Mouse (Mus musculus): ENCODE results near the gene Dock2.

Dock2 gene

DNA sequence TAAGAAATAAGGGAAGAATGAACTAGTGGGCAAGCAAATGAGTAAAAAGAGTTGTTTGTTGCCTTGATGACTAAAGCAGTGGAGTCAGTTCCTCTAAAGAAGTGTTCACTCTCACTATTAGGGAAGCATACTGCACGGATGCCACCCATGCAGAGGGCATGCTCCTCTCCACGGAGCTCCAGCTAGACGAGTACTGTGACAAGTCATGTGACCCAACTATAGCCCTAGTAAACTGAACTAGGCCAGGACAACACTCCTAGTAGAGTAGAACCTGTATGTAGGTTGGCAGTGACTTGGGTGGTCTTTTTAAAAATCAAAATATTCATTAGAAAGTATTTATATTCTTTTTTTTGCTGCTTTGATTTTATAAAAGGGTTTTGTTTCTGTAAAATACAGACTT, 5.3 kb downstream of the Dock2 start:
- Histone ChIP-seq H3K36me3 (ENCODE audit: control insufficient read depth, insufficient read depth, low read length, poor library complexity, severe bottlenecking) (peaks cover 6% of the 10 kb centered on the region), H3K27me3 (ENCODE audit: control insufficient read depth, insufficient read depth, low read length, poor library complexity, severe bottlenecking) (no peaks in the 10 kb centered on the region)
- DNase-seq (ENCODE audit: low read depth, low spot score) = peak; percentile 46

DNA sequence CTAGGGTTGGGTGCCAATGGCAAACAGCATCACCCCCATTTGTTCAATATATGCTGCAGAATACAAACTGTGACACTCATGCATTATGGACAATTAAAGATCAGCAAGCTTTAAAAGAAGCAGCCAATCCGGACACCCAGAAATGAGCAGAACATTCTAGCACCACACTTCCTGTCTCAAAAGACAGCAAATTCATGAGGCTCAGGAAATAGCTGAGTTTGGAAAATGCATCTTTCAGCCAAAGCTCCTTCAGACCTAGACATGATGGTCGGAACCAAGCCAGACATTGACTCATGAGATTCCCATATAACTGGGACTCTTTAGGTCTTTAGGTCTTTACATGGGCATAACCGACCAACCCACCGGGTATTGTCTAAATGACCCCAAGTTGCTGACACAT, 6.2 kb downstream of the Dock2 start:
- H3K27me3 ChIP-seq (ENCODE audit: control insufficient read depth, insufficient read depth, low read length, poor library complexity, severe bottlenecking) = no peaks in the 10 kb centered on the region
- no peak for DNase-seq (ENCODE audit: low read depth, low spot score)
- H3K36me3 ChIP-seq (ENCODE audit: control insufficient read depth, insufficient read depth, low read length, poor library complexity, severe bottlenecking) = peaks cover 6% of the 10 kb centered on the region

DNA sequence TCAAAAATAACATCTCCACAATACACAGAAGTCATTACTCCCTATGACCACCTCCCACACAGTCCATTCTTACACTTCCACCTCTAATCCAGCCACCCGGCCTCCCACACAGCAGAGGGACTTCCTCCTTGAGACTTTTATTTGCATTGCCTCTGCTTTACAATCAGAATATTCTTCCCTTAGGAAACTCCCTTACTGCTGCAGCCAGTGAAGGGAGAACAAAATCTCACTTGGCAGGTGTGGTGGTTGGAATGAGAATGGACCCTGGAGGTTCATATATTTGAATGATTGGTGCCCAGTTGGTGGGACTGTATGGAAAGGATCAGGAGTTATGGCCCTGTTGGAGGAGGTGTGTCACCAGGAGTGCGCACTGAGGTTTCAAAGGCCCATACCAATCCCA, 7.6 kb downstream of the Dock2 start:
- DNase-seq (ENCODE audit: low read depth, low spot score) = peak; percentile 42
- Histone ChIP-seq H3K27me3 (ENCODE audit: control insufficient read depth, insufficient read depth, low read length, poor library complexity, severe bottlenecking) (no peaks in the 10 kb centered on the region), H3K36me3 (ENCODE audit: control insufficient read depth, insufficient read depth, low read length, poor library complexity, severe bottlenecking) (peaks cover 4% of the 10 kb centered on the region)

- no peaks in the 10 kb centered on the region for H3K36me3 ChIP-seq (ENCODE audit: control insufficient read depth, insufficient read depth, low read length, poor library complexity, severe bottlenecking)
- H3K27me3 ChIP-seq (ENCODE audit: control insufficient read depth, insufficient read depth, low read length, poor library complexity, severe bottlenecking) = no peaks in the 10 kb centered on the region
- DNase-seq (ENCODE audit: low read depth, low spot score) = peak; percentile 66
These were observed 9.1 kb downstream of the Dock2 start for GRCm38 (mm10) chr11:34774636-34775035.

GRCm38 (mm10) chr11:34773304-34773895, 10.3 kb downstream of the Dock2 start:
- Histone ChIP-seq H3K27me3 (ENCODE audit: control insufficient read depth, insufficient read depth, low read length, poor library complexity, severe bottlenecking) (no peaks in the 10 kb centered on the region), H3K36me3 (ENCODE audit: control insufficient read depth, insufficient read depth, low read length, poor library complexity, severe bottlenecking) (no peaks in the 10 kb centered on the region; the same call in 1 of the 2 replicates)
- peak; percentile 61 for DNase-seq (ENCODE audit: low read depth, low spot score)

DNA sequence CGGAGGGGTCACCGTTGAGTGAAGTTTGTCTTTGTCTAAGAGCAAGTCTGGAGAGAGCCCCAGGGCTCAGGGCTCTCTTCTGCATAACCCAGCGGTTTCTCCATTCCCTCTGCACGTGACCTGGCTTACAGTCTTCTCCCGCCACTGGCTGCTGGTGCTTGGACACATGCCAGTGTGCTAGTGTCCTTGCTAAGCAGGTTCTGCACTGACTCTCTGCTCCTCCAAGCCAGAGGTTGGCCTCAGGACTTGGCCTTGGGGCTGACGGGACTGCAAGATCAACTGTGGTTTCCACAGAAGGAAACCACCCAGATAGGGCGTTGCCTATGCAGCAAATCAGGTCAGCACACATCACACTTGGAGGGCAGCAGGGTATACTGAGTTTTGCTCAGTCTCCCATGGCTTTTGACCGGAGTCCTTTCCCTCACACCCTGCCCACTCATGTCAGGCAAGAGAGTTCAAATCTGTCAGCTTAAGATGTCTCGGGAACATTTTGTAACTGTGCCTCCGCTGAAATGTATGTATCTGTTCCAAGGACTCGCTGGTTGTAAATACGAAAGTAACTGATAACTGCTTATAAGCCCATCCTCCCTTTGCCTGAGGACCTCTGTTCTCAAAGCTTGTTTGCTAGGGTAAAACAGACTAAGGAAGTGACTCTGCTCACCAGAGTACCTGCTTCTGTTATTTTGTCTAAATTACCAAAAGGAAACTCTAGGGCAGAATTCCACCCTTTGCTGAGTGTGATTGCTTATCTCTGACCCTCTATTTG, 12.3 kb downstream of the Dock2 start:
- peak; percentile 68 for DNase-seq (ENCODE audit: low read depth, low spot score)
- no peaks in the 10 kb centered on the region; the same call in 1 of the 2 replicates for H3K36me3 ChIP-seq (ENCODE audit: control insufficient read depth, insufficient read depth, low read length, poor library complexity, severe bottlenecking)
- H3K27me3 ChIP-seq (ENCODE audit: control insufficient read depth, insufficient read depth, low read length, poor library complexity, severe bottlenecking) = no peaks in the 10 kb centered on the region

- Histone ChIP-seq H3K27me3 (ENCODE audit: control insufficient read depth, insufficient read depth, low read length, poor library complexity, severe bottlenecking) (no peaks in the 10 kb centered on the region), H3K36me3 (ENCODE audit: control insufficient read depth, insufficient read depth, low read length, poor library complexity, severe bottlenecking) (no peaks in the 10 kb centered on the region; the same call in 1 of the 2 replicates)
- peak; percentile 67 for DNase-seq (ENCODE audit: low read depth, low spot score)
These were observed 13.0 kb downstream of the Dock2 start for GRCm38 (mm10) chr11:34770666-34771065.

DNA sequence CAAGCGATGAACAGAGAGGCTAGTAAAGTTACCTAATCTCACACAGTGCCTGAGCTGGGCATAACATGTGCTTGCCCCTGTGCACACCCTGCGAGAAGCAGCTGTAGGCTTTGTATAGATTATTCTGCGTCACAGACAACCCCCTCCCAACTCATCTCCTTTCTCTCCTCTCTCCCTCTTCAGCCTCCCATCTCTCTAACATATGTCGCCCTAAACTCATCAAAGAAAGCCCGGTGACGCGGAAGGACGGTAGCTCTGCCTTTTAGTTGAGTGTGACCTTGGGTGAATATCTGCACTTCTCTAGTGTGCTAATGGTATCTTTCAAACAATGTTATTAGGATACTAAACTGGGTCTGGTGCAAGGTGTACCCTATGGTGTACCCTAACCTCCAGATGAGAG, 13.7 kb downstream of the Dock2 start:
- H3K36me3 ChIP-seq (ENCODE audit: control insufficient read depth, insufficient read depth, low read length, poor library complexity, severe bottlenecking) = peaks cover 1% of the 10 kb centered on the region; the same call in 1 of the 2 replicates
- no peak for DNase-seq (ENCODE audit: low read depth, low spot score)

DNA sequence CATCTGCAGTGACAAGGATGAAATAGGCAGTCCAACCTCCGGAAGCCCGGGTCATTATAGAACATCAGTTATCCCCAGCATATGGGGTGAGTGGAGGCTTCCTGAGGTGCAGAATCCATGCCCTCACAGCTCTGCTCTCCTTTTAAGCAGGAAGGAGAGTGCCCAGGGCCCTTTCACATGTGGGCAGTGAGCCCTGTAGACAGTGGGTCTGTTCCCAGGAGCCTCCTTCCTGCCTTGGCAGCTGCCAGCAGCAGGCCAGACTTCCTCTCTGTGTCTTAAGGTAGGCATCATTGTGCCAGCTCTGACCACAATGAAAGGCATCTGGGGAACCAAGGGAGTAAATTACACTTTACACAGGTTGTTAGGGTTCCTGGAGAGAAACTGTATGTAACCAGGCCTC, 14.3 kb downstream of the Dock2 start:
- no peak for DNase-seq (ENCODE audit: low read depth, low spot score)
- Histone ChIP-seq H3K36me3 (ENCODE audit: control insufficient read depth, insufficient read depth, low read length, poor library complexity, severe bottlenecking) (peaks cover 1% of the 10 kb centered on the region; the same call in 1 of the 2 replicates), H3K27me3 (ENCODE audit: control insufficient read depth, insufficient read depth, low read length, poor library complexity, severe bottlenecking) (no peaks in the 10 kb centered on the region)

More for the DNA sequence above, 13.7 kb downstream of the Dock2 start:
- H3K27me3 ChIP-seq (ENCODE audit: control insufficient read depth, insufficient read depth, low read length, poor library complexity, severe bottlenecking) = no peaks in the 10 kb centered on the region

DNA sequence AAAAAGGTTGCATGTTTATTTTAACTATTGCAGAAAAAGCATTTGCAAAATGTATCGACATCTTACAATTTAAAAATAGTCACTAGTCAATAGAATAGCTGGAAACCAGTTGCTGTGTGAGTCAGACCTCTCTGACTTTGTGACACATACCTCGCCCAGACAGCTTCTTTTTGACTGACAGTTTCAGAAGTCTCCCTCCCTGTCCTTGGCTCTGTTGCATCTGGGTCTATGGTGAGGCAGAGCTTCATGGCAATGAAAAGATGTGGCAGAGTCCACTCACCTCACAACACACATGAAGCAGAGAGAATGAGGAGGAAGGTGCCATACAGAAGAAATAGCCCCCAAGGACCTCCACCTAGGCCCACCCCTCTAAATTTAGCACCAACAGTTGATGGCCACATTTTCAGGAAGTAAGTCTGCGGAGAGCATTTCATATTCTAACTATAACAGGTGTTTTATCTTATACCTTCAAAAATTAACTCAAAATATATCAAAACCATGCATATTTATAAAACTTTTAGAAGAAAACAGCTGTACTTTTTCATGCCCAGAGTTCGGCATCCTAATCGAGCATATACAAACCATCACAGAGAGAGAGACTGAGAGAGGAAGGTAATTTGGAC, 19.8 kb downstream of the Dock2 start:
- Histone ChIP-seq H3K36me3 (ENCODE audit: control insufficient read depth, insufficient read depth, low read length, poor library complexity, severe bottlenecking) (peaks cover 3% of the 10 kb centered on the region; the same call in 1 of the 2 replicates), H3K27me3 (ENCODE audit: control insufficient read depth, insufficient read depth, low read length, poor library complexity, severe bottlenecking) (no peaks in the 10 kb centered on the region)
- DNase-seq (ENCODE audit: low read depth, low spot score) = no peak

- DNase-seq (ENCODE audit: low read depth, low spot score) = no peak
- Histone ChIP-seq H3K36me3 (ENCODE audit: control insufficient read depth, insufficient read depth, low read length, poor library complexity, severe bottlenecking) (0 out of 2 replicates have a peak, but pooled peaks cover 3% of the 10 kb centered on the region), H3K27me3 (ENCODE audit: control insufficient read depth, insufficient read depth, low read length, poor library complexity, severe bottlenecking) (no peaks in the 10 kb centered on the region)
These were observed 21.0 kb downstream of the Dock2 start for GRCm38 (mm10) chr11:34762570-34763127.

- no peaks in the 10 kb centered on the region for H3K27me3 ChIP-seq (ENCODE audit: control insufficient read depth, insufficient read depth, low read length, poor library complexity, severe bottlenecking)
- no peak for DNase-seq (ENCODE audit: low read depth, low spot score)
- H3K36me3 ChIP-seq (ENCODE audit: control insufficient read depth, insufficient read depth, low read length, poor library complexity, severe bottlenecking) = 0 out of 2 replicates have a peak, but pooled peaks cover 3% of the 10 kb centered on the region
These were observed 21.6 kb downstream of the Dock2 start for GRCm38 (mm10) chr11:34762125-34762524.

- Histone ChIP-seq H3K36me3 (ENCODE audit: control insufficient read depth, insufficient read depth, low read length, poor library complexity, severe bottlenecking) (peaks cover 4% of the 10 kb centered on the region; the same call in 1 of the 2 replicates), H3K27me3 (ENCODE audit: control insufficient read depth, insufficient read depth, low read length, poor library complexity, severe bottlenecking) (no peaks in the 10 kb centered on the region)
- DNase-seq (ENCODE audit: low read depth, low spot score) = no peak
These were observed 24.1 kb downstream of the Dock2 start for GRCm38 (mm10) chr11:34759582-34759981.

- no peak for DNase-seq (ENCODE audit: low read depth, low spot score)
These were observed 42.6 kb downstream of the Dock2 start for GRCm38 (mm10) chr11:34741081-34741480.

DNA sequence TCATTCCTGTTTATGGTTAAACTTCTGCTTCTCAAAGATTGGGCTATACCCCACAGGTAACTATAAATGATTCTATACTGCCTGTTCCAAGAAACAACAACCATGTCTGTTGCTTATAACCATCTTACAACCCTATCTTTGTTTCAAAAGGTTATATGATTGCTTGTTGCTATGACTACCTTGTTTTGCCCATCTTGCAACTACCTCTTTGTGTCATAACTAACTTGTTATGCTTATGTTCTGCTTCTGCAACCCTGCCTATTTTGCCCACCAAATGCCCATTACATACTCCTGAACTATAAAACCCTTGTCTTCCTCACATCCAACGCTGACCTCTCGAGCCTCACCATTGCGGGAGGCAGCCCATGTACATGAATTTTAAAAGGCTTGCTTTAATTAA, 43.9 kb downstream of the Dock2 start:
- DNase-seq (ENCODE audit: low read depth, low spot score) = peak; percentile 23
- peaks cover 5% of the 10 kb centered on the region; the same call in 1 of the 2 replicates for H3K36me3 ChIP-seq (ENCODE audit: control insufficient read depth, insufficient read depth, low read length, poor library complexity, severe bottlenecking)
- no peaks in the 10 kb centered on the region for H3K27me3 ChIP-seq (ENCODE audit: control insufficient read depth, insufficient read depth, low read length, poor library complexity, severe bottlenecking)

More at GRCm38 (mm10) chr11:34741081-34741480, 42.6 kb downstream of the Dock2 start:
- peaks cover 5% of the 10 kb centered on the region; the same call in 1 of the 2 replicates for H3K36me3 ChIP-seq (ENCODE audit: control insufficient read depth, insufficient read depth, low read length, poor library complexity, severe bottlenecking)
- no peaks in the 10 kb centered on the region for H3K27me3 ChIP-seq (ENCODE audit: control insufficient read depth, insufficient read depth, low read length, poor library complexity, severe bottlenecking)
